Mouse (Mus musculus): Measurements from ENCODE around the gene Sox5.
A peak's percentile ranks its signal among the peaks of the same experiment; 100 is the strongest.

The Sox5 gene

GRCm38 (mm10) chr6:143855421-143855820 lies 926.4 kb downstream of the Sox5 start:
- DNase-seq (ENCODE audit: low spot score) = no peak

- DNase-seq (ENCODE audit: low spot score) = no peak
These were observed 927.7 kb downstream of the Sox5 start for GRCm38 (mm10) chr6:143854031-143854430.

GRCm38 (mm10) chr6:143845761-143846160 lies 936.0 kb downstream of the Sox5 start:
- DNase-seq (ENCODE audit: low spot score) = no peak

DNA sequence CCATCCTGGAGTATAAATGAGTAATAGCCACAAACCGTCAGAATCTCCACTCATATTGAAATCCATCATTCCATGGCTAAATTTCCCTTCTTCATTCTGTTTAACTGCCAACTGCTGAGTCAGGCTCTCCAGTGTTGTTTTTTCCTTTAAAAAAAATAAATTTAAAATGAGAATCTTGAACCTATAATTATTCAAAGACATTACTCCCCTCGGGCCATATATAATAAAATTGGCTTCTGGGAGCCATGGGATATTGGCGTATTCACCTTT lies 937.1 kb downstream of the Sox5 start:
- no peak for DNase-seq (ENCODE audit: low spot score)

- no peak for DNase-seq (ENCODE audit: low spot score)
These were observed 937.7 kb downstream of the Sox5 start for GRCm38 (mm10) chr6:143843933-143844700.

- DNase-seq (ENCODE audit: low spot score) = no peak
These were observed 939.8 kb downstream of the Sox5 start for GRCm38 (mm10) chr6:143841954-143842353.

DNA sequence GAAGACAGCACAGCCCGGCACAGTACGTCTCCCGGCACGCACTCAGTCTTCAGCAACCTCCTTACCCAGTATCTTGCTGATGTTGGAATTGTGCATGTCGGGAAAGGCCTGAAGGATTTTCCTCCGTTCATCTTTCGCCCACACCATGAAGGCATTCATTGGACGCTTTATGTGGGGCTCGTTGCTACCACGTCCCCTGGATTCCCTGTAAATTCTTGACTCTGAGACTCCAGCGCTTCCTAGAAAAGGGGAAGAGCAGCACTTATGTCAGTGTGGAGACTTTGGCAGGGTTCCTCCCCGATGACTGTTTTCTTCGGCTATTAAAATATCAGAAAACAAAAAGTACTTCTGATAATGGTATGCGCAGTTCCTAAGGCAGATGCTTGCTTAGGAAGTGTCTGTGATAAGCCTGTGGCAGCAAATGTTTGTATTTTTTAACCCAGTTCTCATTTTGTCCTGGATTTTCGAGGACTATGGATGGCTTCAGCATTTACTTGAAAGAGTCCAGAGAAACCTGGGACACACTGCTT lies 940.6 kb downstream of the Sox5 start:
- DNase-seq (ENCODE audit: low spot score) = no peak

DNA sequence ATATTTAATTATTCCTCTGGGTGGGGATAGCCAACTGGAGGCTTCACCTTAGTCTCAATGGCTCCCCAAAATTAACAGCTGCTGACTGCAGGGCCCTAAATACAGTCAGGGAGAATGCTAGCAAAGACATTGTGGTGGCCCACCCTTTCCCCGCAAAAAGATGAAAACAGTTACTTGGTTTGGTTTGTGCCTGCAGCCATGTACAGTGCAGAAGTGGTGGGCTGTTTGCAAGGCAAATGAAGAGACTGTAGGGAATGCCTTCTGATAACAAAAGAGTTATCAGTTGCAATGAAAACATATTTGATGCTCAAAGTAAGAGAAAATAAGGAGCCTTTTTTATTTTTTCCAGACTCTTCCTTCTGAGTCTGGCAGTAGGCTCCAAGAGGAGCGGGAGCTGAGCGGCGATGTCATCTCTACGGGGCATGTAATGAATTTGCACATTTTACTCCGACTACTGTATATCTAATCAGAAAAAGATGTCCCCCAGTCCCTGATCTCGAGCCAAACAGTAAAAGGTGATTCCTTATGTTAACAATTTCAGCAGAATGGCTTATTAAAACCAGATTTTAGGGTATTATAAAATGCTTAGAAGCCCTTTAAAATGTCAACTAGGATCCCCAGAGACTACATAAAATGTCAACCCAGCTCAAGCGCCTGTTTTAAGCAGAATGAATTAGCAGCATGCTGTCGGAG lies 943.2 kb downstream of the Sox5 start:
- no peak for DNase-seq (ENCODE audit: low spot score)

GRCm38 (mm10) chr6:143835331-143835730 lies 946.4 kb downstream of the Sox5 start:
- no peak for DNase-seq (ENCODE audit: low spot score)

DNA sequence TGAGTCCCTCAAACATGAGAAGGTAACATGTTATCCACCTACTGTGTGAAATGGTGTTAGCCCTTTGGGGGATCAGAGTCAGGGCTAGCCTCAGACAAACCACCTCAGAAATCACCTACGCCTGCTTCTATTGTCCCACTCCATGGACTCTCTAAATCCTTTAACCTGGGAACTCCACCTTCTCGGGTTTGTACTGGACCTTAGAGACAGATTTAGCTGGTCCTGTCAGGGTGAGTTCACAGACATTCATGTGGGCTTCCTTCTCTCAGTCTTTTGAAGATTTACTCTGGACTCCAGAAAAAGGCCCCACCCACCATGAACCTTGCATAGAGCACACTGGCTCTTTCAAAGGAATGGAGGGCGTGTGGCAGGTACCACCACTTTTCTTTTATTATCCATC lies 947.8 kb downstream of the Sox5 start:
- no peak for DNase-seq (ENCODE audit: low spot score)

- no peak for DNase-seq (ENCODE audit: low spot score)
These were observed 948.6 kb downstream of the Sox5 start for GRCm38 (mm10) chr6:143833182-143833558.

- DNase-seq (ENCODE audit: low spot score) = no peak
These were observed 949.1 kb downstream of the Sox5 start for GRCm38 (mm10) chr6:143832483-143833181.

DNA sequence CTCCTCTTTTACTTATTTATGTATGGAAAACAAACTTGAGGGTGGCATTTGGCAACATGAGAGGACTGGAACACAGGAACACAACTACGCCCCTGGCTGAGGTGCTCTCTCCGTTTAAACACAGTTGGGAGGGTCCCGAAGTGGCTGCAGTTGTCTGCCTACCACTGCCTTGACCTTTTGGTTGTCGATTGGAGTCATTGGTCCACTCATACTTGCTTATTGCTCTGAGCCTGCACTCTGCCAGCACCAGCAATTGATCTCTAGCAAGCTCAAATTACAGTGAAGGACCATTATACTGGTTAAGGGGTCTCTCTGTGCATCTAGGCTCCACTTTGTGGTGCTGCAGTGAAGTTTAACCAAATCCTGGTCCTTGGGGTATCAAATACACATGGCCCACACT lies 950.5 kb downstream of the Sox5 start:
- no peak for DNase-seq (ENCODE audit: low spot score)

DNA sequence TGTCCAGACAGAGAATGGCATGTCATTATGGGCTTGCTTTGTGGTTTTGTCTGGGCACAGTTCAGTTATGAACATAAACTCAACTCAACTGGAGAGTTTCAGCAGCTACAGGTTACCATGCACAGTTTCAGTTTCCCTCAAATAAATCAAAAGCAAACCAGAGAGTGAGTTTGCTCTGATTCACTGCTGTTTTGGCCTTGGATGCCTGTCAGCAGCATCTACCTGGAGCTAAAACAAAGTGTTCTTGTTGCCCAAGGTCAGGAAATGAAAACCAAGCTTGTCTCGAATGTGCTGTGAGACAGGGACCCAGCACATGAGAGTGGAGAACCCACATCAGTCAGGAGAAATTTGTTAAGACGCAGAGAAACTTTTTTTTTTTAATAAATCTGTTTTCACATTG lies 951.6 kb downstream of the Sox5 start:
- peak; percentile 26 for DNase-seq (ENCODE audit: low spot score)

DNA sequence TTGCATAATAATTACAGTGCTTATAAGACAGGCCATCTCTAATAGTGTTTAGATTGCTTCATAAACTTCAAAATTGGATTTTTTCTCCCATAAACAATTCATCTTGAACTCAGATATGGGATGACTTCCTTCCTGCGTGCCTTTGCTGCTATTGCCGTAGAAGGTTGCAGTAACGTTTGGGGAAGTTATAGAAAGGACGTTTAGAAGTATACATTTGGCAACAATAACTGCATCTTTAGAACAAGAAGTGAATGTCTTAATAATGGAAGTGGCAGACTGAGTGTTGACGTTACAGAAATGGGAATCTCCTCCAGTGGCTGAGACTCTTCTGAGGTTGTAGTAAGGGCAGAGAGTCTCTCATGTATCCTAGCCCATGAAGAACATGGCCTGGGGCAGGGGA lies 955.0 kb downstream of the Sox5 start:
- DNase-seq (ENCODE audit: low spot score) = no peak

DNA sequence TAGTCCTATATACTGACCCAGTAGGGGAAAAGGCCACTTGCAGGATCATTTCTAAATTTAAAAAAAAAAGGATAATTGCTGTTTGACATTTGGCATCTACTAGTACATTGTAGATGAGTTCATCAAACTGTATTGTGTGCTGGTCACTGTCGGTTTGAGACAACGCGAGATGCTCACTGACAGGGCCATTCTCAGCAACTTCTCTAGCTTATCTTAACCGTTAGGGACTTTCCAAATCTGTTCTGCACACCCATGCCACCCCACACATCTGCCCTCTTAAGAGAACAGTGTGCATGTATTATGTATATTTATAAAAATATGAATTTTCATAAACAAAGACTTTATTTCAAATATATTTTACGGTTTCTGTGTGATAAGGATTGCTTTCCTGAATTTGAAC lies 955.8 kb downstream of the Sox5 start:
- no peak for DNase-seq (ENCODE audit: low spot score)

DNA sequence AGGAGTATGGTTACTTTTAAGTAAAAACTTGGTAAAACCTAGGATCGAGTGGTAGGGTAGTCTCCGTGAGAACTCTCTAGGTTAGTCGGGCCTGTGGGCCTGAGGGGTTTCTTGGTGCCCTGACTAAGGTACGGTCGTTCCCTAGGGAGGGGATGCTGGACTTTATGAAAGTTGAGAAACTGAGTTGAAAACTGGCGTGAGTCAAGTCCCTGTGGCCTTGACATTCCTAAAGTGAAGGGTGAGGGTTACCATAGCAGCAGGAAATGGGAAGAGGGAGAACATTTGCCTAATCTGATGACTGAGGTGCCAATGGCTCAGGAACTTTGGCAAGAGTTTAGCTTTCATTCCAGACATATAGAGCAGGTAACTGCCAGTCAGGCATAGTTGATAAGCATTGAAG lies 956.7 kb downstream of the Sox5 start:
- DNase-seq (ENCODE audit: low spot score) = no peak

- no peak for DNase-seq (ENCODE audit: low spot score)
These were observed 993.3 kb downstream of the Sox5 start for GRCm38 (mm10) chr6:143788446-143788845.

- no peak for DNase-seq (ENCODE audit: low spot score)
These were observed 994.4 kb downstream of the Sox5 start for GRCm38 (mm10) chr6:143787360-143787759.

- no peak for DNase-seq (ENCODE audit: low spot score)
These were observed 996.1 kb downstream of the Sox5 start for GRCm38 (mm10) chr6:143785685-143786084.

Measured in T-cell, adult 2 months (primary cell).